Mouse (Mus musculus): ENCODE results near the gene Hexdc.

Hexdc gene

DNA sequence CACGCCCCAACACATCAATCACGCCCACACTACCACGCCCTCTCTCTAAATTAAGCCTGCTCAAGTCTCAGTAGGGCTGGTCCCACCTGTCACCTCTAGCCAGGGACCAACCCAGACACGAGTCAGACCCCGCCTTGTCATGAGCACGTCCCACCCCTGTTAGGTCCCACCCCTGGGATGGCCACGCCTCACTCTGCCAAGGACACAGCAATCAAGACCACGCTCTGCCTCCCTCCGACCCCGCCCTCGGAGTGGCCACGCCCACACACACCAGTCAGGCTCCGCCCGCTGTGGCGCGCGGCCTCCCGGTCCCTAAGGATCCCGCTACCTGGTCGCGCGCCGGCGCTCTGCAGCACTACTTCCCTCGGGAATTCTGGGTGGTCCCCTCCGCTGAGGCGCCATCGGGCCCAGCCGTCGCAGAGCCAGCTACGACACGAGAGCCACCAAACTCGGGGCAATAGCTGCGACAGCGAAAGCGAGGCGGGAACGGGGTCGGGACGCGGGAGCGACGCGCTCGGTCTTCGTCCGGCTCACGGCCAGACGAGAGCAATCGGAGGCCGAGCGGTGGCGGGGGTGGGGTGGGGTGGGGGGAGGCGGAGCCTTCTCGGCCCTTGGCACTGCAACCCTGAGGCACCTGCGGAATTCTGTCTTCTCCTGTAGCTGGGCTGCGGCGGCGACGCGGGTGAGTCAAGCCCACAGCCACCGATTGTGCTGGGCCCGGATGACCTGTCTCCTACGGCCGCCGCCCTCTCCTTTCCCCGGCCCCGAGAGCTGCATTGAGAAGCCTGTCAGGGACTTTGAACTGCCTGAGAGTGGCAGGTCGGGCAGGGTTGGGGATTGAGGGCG is at the start of gene Hexdc, which contains the start of gene Ogfod3:
Gene Hexdc, plus strand, starts transcription at position 273 of the 846 bp plus-strand sequence.
Gene Ogfod3, minus strand, starts transcription at position 551 of the 846 bp plus-strand sequence.
- DNase-seq (ENCODE audit: low read depth, low spot score) = peak; percentile 97

DNA sequence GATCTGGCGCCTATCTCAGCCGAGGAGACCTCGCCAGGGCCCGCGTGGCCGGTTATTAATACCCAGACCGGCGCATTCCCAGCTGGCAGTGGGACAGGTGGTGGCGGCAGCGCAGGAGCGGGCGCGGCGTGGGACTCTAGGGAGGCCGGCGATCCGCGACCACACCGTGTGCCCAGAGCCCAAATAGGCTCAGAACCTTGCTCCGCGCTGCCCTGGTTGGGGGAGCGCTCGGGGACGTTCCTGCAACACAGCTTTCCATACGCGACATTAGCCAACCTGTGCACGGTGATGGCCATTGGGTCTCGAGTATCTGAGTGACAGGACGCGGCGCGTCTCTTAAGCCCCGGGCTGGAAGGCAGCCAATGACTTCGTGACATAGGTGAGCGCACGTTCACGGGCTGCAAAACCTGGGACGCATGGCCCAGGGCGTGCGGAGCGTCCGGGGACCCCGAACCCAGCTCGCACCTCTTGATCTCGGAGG is 47.8 kb upstream of the Hexdc start:
- no peak for DNase-seq (ENCODE audit: low read depth, low spot score)

DNA sequence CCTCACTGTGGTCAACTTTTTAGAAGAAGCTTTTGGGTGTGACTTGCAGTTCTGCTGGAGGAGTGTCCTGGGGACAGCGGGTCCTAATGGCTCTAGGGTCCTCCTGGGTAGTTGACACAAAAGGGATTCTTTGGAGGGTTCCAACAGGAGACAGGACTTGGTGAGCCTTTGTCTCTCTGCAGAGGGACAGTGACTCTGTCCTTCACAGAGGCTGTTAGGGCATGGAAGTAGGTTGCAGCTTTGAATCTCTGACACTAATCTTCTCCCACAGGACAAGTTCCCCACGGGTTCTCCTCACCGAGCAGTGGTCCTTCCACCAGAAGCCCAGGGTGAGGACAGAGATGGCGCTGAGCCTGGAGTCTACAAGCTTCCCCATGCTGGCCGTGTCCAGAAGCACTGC is 44.3 kb upstream of the Hexdc start, which contains the start of gene Uts2r:
Gene Uts2r, plus strand, starts transcription at position 301 of the 400 bp plus-strand sequence.
- DNase-seq (ENCODE audit: low read depth, low spot score) = no peak

DNA sequence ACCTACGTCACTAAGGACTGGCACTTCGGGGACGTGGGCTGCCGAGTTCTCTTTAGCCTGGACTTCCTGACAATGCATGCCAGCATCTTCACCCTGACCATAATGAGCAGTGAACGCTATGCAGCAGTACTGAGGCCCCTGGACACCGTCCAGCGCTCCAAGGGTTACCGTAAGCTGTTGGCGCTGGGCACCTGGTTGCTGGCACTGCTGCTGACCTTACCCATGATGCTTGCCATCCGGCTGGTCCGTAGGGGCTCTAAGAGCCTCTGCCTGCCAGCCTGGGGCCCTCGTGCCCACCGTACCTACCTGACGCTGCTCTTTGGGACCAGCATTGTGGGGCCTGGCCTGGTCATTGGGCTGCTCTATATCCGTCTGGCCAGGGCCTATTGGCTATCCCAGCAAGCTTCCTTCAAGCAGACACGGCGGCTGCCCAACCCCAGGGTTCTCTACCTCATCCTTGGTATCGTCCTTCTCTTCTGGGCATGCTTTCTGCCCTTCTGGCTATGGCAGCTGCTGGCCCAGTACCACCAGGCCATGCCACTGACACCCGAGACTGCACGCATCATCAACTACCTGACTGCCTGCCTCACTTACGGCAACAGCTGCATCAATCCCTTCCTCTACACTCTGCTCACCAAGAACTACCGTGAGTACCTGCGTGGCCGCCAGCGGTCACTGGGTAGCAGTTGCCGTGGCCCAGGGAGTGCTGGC is 43.4 kb upstream of the Hexdc start:
- no peak for DNase-seq (ENCODE audit: low read depth, low spot score)

DNA sequence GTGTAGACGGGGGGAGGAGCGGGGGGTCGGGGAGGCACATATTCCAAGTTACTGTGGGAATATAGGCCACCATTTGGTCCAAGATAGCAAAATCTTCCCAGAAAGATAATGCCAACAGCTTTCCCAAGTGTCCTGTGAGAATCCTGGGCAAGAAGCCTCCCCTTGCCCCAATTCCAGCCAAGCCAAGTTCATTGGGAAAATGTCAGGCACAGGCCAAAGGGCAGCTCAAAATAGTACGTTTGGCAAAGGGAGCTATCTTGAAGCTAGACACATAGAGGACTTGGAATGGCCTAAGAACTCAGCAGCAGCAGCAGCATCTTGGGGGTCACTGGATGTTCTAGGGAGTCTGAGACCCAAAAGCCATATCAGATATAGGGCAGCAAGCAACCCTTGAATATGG is 40.5 kb upstream of the Hexdc start:
- no peak for DNase-seq (ENCODE audit: low read depth, low spot score)

DNA sequence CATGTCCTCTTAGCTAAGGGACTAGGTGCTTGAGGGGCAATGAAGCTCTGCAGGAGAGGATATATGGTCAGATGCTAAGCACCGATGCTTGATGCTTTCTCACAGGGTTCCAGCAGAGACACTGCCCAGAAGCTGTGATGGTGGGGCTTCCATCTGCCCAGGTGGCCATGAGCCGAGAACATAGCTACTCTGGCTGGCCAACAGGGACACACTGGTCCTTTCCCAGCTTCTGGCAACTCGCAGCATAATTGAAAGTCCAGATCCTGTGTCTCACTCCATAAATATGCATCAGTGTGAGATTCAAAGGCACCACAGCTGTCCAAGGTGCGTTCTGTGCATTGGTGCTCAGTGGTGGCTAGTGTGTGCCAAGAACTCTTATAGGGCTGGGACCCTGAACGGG is 31.0 kb upstream of the Hexdc start:
- DNase-seq (ENCODE audit: low read depth, low spot score) = no peak

DNA sequence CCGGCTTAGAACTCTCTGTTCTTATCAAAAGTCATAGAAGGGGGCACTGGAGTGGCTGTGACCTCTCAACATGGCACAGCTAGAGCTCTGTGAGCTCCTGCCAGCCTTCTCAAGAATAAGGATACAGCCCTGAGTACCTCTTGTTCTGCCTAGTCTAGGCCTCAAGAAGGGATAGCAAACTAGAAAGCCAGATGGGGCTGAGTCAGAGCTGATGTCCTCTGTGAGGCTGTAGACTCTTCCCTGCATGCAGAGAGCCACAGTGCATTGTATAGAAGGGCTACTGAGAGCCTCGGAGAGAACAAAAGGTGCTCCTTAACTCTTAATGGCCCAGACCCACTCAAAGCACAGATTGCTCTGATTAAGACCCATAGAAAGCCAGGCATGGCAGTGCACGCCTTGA is 30.0 kb upstream of the Hexdc start:
- no peak for DNase-seq (ENCODE audit: low read depth, low spot score)

DNA sequence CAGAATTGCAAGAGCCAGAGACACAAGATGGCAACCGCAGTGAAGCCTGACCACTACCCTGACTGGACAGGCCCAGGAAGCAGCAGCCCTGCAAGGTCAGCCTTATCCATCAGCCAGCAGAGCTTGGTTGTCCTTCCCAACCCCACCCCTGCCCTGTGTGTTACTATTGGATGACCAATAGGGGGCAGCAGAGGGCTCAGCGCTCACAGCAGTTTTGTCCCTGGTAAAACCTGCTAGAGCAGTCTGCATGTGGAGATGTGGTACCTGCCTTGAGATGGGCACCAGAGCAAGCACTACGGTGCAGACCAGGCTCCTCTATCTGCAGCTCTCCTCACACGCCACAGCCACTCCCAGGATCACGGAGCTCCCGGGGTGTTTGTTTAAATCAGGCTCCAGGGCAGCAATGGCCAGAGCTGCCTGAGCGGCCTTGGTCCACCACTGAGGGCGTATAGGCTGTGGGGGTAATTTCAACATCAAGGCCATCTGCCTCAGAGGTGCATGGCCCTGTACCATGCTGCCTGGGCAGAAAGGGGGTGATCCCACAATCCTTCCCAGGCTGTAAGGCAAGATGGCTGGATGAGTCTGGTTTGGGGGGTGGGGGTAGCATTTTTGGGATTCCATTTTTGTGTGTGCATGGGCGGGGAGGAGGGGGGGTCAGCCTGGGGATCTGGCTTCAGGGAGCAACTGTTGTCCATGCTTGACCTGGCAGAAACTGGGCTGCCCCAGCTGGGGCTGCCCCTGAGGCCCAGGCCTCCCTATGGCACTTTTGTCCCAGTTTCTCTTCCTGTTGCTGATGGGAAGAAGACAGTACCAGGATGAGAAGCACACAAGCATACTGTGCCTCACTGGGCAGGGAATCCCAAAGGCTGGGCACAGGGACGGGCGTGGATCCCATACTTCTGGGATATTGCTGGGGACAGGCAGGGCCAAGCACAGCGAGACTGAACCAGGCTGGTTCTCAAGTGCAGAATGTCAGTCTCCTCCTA is 27.7 kb upstream of the Hexdc start:
- DNase-seq (ENCODE audit: low read depth, low spot score) = peak; percentile 39

DNA sequence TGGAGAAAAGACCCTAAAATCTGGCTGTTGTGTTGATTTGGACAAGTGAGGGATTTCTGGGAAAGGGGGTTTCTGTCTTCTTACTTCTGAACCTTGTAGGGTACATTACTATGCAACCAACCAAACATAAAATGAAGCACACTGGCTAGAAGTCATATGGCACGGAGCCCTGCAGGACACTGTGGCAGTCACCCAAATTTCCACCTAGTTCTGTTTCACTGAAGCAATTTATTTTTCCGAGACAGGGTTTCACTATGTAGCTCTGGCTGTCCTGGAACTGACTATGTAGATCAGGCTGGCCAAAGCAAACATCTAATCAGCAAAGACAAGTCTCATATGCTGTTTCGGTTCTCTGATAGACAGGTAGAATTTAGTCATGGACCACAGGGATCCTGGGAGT is 14.6 kb upstream of the Hexdc start:
- no peak for DNase-seq (ENCODE audit: low read depth, low spot score)

DNA sequence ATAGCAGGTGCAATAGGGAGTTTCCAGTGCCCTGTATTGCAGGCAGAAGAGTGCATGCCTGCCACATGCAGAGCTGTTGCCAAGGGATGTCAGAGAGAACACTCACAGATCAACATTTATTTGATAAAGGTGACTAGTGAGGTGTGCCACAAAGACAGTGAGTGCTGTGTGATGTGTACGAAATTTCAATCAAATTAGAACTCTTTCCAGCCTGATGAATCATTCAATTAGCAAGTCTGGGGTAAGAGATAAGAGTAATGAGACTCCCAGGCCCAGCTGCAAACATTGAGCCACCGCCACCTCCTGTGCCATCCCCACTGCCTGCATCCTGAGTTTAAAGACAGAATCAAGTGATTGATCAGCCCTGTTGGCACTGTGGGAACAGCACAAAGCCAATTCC is 11.5 kb upstream of the Hexdc start:
- no peak for DNase-seq (ENCODE audit: low read depth, low spot score)

DNA sequence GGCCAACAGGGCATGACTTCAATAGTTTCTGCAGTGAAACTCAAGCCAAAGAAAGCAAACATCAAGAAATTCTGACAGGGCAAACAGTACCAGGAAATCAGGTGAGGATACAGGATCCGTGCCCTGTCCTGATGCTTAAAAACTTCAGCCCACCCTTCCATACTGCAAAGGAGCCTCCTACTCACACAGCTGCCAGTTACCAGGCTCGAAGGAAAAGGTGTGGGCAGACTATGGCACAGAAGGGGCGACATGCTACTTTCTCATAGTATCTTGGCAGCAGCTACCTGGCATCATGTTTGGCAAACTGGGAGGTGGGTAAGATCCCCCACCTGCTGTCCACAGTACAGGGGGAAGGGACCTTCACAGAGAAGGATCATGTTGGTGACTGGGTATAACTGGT is 10.8 kb upstream of the Hexdc start:
- DNase-seq (ENCODE audit: low read depth, low spot score) = no peak

DNA sequence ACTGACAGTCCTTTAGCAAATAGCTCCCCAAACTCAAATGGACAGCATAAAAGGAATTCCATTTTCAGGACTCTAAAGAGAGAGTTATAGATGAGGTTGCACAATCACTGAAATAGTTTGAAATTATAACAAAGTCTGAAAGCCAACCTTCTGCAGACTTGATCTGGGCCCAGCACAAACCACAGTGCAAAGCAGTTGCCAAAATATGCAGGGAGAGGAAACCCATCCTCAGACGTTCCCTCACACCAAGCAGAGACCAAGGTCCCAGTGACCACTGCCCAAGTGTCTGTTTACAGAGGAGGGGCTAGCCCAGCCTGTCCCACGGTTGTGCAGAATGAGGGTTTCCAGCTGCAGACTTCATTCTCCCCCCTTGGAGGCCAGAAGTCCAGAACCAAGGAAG is 5.6 kb upstream of the Hexdc start:
- DNase-seq (ENCODE audit: low read depth, low spot score) = no peak

DNA sequence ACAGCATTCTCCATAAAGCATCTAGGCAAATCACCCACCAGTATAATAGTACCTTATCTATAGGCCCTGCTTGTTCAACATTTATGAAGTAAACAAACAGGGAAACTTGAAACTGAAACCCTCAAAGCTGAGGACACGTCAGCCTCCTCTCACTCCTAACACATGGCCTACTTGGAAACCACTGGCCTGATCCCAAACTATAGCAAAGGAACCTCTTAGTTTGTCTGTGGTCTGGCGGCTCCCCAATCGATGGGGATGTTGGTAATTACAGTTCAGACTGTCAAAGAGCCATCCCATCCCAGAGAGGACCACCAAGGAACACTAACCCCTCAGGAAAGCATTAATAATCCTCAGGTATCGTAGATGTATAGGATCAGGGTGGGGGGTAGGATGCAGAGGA is 4.4 kb upstream of the Hexdc start:
- no peak for DNase-seq (ENCODE audit: low read depth, low spot score)

DNA sequence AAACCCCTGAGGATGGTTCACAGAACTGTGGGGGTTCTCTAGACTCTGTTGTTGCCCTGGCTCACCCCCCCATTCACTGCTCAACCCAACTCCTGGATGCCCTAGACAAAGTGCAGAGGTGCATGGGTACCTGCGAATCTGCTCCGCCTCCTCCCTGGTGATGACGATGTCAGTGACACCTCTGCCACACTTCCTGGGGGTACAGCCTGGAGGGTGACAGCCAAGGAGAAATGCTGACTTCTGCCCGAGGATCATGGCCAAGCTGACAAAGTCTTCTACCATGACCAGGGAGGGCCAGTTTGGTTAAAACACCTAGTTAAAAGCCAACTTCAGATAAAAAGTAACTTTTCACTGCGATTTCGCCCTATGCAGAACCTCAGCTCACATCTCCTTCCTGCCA is 3.5 kb upstream of the Hexdc start:
- DNase-seq (ENCODE audit: low read depth, low spot score) = no peak

DNA sequence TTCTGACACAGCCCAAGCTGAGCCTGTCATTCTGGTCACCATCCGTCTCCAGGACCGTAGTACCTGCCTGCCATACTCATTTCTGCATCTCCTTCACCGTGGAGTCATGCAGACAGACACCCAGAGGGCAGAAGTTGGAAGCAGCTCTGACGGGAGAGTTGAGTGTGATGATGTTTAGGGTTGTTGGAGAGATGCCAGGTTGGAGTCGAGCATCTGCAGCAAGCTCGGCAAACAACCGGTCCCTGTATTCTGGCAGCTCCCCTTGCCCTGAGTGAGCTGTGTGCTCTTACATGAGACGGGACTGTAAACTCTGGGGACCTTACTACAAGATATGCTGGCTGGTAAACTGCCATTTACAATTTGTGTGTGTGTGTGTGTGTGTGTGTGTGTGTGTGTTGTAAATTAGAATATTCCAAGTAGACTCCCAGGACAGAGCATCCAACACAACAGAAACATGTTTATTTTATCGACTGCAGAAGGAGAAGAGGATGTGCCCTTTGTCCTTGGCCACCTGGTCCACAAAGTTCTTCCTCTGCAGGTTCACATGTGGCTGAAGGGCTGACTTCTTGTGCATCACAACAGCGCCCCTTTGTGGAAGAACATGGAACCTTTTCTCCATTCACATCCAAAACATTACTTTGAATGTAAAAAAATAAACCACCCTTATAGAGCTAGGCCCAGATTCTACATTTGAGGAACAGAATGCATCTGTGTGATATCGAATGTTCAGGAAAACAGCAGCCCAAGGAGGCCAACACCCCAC is 2.6 kb upstream of the Hexdc start:
- no peak for DNase-seq (ENCODE audit: low read depth, low spot score)

DNA sequence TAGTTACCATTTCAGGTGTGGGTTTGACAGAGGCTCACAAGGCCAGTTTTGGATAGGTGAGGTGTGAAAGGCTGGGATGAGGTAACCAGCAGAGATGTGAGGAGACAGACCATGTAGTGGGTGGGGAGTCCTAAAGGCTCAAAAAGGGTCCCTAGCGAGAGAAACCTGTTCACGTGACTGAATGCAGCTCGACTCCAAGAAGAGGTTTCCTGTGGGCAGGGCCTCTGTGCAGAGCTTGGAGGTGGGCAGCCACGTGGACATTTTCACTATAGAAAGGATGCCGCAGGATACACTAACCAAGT is 423 bp upstream of the Hexdc start:
- DNase-seq (ENCODE audit: low read depth, low spot score) = no peak

DNA sequence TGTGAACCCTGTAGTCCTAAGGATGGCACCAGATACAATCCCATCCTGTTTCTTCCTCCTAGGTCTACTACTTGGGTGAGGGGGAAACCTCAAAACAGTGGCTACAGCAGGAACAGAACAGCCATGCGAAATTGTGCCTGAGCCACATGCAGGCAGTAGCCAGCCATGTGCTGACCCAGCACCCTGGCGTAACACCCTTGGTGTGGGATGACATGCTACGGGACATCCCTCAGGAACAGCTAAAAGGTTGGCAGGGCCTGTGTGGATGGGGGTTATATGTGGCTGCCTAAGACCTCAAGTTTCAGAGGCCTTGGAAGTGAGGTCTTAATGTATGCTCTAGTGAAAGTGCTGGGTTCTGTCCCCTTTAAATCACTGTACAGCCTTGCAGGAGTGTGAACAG is 12.6 kb downstream of the Hexdc start:
- no peak for DNase-seq (ENCODE audit: low read depth, low spot score)

DNA sequence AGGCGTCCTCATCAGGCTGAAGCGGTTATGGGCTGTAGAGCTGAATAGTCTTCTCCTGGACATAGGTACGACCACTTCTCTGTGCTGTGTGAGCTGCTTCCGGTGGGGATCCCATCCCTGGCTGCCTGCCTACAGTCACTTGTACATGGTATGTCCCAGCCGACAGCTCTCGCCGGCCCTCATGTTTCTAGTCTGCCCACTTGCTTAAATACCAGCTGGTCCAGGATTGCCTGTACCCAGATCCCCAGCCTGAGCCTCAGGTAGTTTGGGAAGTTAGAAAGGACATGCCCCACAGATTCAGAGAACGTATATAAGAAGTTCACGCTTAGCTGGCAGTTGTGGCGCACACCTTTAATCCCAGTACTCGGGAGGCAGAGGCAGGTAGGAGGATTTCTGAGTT is 15.5 kb downstream of the Hexdc start:
- DNase-seq (ENCODE audit: low read depth, low spot score) = no peak

DNA sequence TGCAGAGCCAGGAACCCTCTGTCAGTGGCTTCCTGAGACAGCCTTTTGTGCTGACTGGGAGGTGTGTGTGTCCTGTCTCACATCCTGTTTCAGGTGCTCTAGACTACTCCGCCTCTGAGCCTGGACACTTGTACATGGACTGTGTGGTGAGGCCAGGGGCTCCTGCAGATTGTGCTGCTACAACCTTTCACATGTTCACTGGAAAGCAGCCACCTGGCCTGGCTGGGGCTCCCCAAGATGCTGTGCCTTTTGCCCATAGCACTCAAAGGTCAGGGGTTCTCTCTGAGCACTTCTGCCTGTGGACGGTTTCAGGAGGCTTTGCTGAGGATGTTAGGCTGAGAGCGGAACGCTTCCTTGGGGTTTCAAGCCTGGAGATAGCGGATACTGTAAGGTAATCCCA is 16.5 kb downstream of the Hexdc start:
- DNase-seq (ENCODE audit: low read depth, low spot score) = no peak

DNA sequence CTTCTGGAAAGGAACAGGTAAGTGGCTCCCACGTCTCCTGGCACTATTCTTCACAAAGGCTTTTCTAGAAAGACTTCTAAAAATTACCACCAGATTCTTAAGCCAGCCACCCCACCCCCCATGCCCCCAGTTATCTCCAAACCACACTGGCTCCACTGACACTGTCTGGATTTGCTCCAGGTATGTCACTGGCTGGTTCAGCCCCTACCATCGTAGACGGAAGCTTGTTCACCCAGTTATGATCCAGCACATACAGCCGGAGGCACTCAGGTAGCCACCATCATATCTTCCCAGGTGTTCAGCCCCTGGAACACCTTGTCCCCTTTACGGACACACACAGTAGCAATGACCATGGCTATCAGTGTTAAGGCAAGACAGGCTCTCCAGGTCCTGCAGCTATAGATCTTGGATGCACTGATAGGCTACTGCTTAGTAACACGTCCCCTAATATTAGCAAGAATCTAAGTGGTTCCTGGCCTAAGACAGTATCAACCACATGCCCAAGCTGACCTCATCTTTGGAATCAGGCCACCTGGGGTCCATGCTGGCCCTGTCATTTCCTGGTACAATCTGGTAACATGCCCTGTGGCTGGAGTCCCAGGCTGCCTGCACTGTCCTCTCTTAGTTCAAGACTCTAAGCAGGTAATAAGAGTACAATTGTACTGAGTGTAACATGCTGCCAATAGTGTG is 17.2 kb downstream of the Hexdc start:
- no peak for DNase-seq (ENCODE audit: low read depth, low spot score)

Data from embryo, embryonic 11.5 days (tissue).